Comparison of ENCODE assay signal across 9 mouse cellular contexts in the genomic region with DNA sequence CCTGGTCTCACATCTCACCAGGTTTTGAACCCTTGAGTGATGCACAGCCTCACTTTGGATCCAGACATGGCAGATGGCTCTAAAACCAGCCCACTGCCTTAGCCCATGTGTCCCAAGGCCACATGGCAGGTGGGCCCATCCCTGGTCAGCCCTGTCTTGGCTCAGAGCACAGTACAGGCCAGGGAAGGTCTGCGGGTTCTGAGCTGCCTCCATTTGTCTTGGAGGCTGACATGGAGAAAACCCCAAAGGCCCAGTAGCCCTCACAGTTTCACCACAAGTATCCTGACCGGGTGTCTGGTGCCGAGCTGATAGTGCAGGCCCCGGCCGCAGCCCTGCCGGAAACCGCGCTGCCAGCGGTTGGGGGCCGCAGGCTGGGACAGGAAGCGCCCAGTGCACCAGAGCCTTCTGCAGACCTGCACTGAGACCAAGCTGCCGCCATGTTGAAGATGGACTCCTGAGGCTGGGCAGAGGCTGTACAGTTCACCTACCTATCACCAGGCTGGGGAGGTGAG. TPM values are rescaled to one million over a fixed set of nuclear protein-coding genes. Genes with fewer than 3 reads are reported as not detected.
DNase-seq lines count a peak whose midpoint lies in the region; ATAC-seq and TF ChIP-seq lines count a peak whose summit lies in the region.
"Had no signal": no experiment of that assay in that cellular context is flagged by ENCODE, and none has a peak within 500 bp of the region (broad histone marks: within the 10 kb centered on the region; RNA-seq: fewer than 3 reads in every experiment).

No protein-coding gene starts in this region.

- no peak for TF ChIP-seq CTCF in heart, postnatal 0 days (IDR thresholded peaks at IDR 0.05; ENCODE audit: low read depth)

- H3K36me3 ChIP-seq in heart, postnatal 0 days (replicated peaks; ENCODE audit: control insufficient read depth, insufficient read depth, low read length) = peaks cover 30% of the 10 kb centered on the region
- peaks cover 9% of the 10 kb centered on the region; the same call in 1 of the 2 replicates for H3K36me3 ChIP-seq in embryonic facial prominence, embryonic 11.5 days (replicated peaks; ENCODE audit: control insufficient read depth, insufficient read depth, low read depth, low read length)
- peaks cover 11% of the 10 kb centered on the region for H3K36me3 ChIP-seq in intestine, embryonic 16.5 days (ENCODE audit: control insufficient read depth, insufficient read depth, low read length)
- peaks cover 15% of the 10 kb centered on the region for H3K36me3 ChIP-seq in midbrain, embryonic 15.5 days (replicated peaks)

- peak overlapping the region; percentile 42; the same call in 1 of the 2 replicates for H3K9ac ChIP-seq in heart, postnatal 0 days (replicated peaks; ENCODE audit: low read depth, low read length)
- H3K9ac ChIP-seq in embryonic facial prominence, embryonic 11.5 days (replicated peaks; ENCODE audit: low read length) = peak overlapping the region; percentile 64
- H3K9ac ChIP-seq in intestine, embryonic 16.5 days (ENCODE audit: low read depth, low read length) = peak overlapping the region; percentile 64
- H3K9ac ChIP-seq in midbrain, embryonic 15.5 days = peak overlapping the region; percentile 56

- H3K27ac ChIP-seq in heart, postnatal 0 days (ENCODE audit: low read depth) = no peak overlapping the region
- no peak overlapping the region for H3K27ac ChIP-seq in embryonic facial prominence, embryonic 11.5 days (replicated peaks; ENCODE audit: low read depth, low read length)
- H3K27ac ChIP-seq in intestine, embryonic 16.5 days (ENCODE audit: low read length) = no peak overlapping the region
- peak overlapping the region; percentile 82 for H3K27ac ChIP-seq in midbrain, embryonic 15.5 days

- no peak overlapping the region for H3K4me3 ChIP-seq in heart, postnatal 0 days (ENCODE audit: low read depth, low read length)
- no peak overlapping the region for H3K4me3 ChIP-seq in embryonic facial prominence, embryonic 11.5 days (ENCODE audit: low read depth, low read length)
- H3K4me3 ChIP-seq in intestine, embryonic 16.5 days (ENCODE audit: low read length) = 0 out of 2 replicates have a peak overlapping the region, but pooled peaks have one; percentile 25
- H3K4me3 ChIP-seq in midbrain, embryonic 15.5 days = peak overlapping the region; percentile 27

- DNase-seq in heart, postnatal 0 days (ENCODE audit: low spot score) = no peak
- no peak for DNase-seq in heart, adult 11 months
- no peak for DNase-seq in embryonic facial prominence, embryonic 11.5 days (ENCODE audit: low spot score)
- no peak for DNase-seq in gastrocnemius, postnatal 25 days
- no peak for DNase-seq in right cerebral cortex, postnatal 4 days
- no peak for DNase-seq in frontal cortex, adult 2 months (ENCODE audit: extremely low spot score in 1 of 2, low spot score in 1 of 2)

- 93% methylated on average over 12 of the region's 12 CpGs for WGBS in heart, postnatal 0 days
- WGBS in embryonic facial prominence, embryonic 11.5 days = 98% methylated on average over 12 of the region's 12 CpGs
- 94% methylated on average over 12 of the region's 12 CpGs for WGBS in intestine, embryonic 16.5 days
- 99% methylated on average over 12 of the region's 12 CpGs for WGBS in midbrain, embryonic 15.5 days

- H3K9me3 ChIP-seq in heart, postnatal 0 days (replicated peaks; ENCODE audit: control insufficient read depth, low read length) = no peaks in the 10 kb centered on the region
- no peaks in the 10 kb centered on the region for H3K9me3 ChIP-seq in embryonic facial prominence, embryonic 11.5 days (replicated peaks; ENCODE audit: control insufficient read depth, low read length)
- H3K9me3 ChIP-seq in intestine, embryonic 16.5 days (ENCODE audit: control insufficient read depth, low read length) = no peaks in the 10 kb centered on the region
- no peaks in the 10 kb centered on the region for H3K9me3 ChIP-seq in midbrain, embryonic 15.5 days

- no peak for TF ChIP-seq EP300 in heart, postnatal 0 days (IDR thresholded peaks at IDR 0.05; ENCODE audit: low read depth)

- H3K4me2 ChIP-seq in heart, postnatal 0 days (ENCODE audit: low read depth, low read length) = no peak overlapping the region
- no peak overlapping the region for H3K4me2 ChIP-seq in embryonic facial prominence, embryonic 11.5 days (ENCODE audit: low read depth, low read length)
- no peak overlapping the region for H3K4me2 ChIP-seq in intestine, embryonic 16.5 days (ENCODE audit: low read depth, low read length)
- H3K4me2 ChIP-seq in midbrain, embryonic 15.5 days = peak overlapping the region; percentile 50

- no peaks in the 10 kb centered on the region for H3K4me1 ChIP-seq in heart, postnatal 0 days (ENCODE audit: control insufficient read depth, insufficient read depth)
- no peaks in the 10 kb centered on the region for H3K4me1 ChIP-seq in embryonic facial prominence, embryonic 11.5 days (ENCODE audit: control insufficient read depth, insufficient read depth, low read length)
- H3K4me1 ChIP-seq in intestine, embryonic 16.5 days (ENCODE audit: control insufficient read depth, insufficient read depth, low read length) = peaks cover 7% of the 10 kb centered on the region
- H3K4me1 ChIP-seq in midbrain, embryonic 15.5 days = peaks cover 15% of the 10 kb centered on the region

- H3K27me3 ChIP-seq in heart, postnatal 0 days (ENCODE audit: control insufficient read depth, insufficient read depth, low read length) = no peaks in the 10 kb centered on the region
- H3K27me3 ChIP-seq in embryonic facial prominence, embryonic 11.5 days (ENCODE audit: control insufficient read depth, insufficient read depth, low read length) = no peaks in the 10 kb centered on the region
- H3K27me3 ChIP-seq in intestine, embryonic 16.5 days (replicated peaks; ENCODE audit: control insufficient read depth, insufficient read depth, low read length) = no peaks in the 10 kb centered on the region
- H3K27me3 ChIP-seq in midbrain, embryonic 15.5 days (replicated peaks) = no peaks in the 10 kb centered on the region
- H3K27me3 ChIP-seq: Patski had no signal

- peak; percentile 13; the same call in 1 of the 2 replicates for ATAC-seq in heart, postnatal 0 days (ENCODE audit: insufficient read depth, low read depth)
- 0 out of 2 replicates have a peak, but pooled peaks have one; percentile 25 for ATAC-seq in embryonic facial prominence, embryonic 11.5 days (replicated peaks; ENCODE audit: insufficient number of reproducible peaks, low FRiP score, low TSS enrichment, low read depth)
- ATAC-seq in intestine, embryonic 16.5 days = peak; percentile 23
- ATAC-seq in midbrain, embryonic 15.5 days (replicated peaks) = peak; percentile 58
- ATAC-seq: Patski had no signal

RNA-seq across cellular contexts. Expression of a gene that starts 22.4 kb away (rescaled TPM):
- 120 and 133 TPM in 2 replicates for total RNA-seq in heart, postnatal 0 days (2014; rRNA removed; ENCODE audit: low replicate concordance)
- polyA plus RNA-seq in heart, postnatal 0 days (2015; fragmentation: Nextera tagmentation; extraction: Ambion mirVana) = 99.0 and 104 TPM in 2 replicates
- polyA plus RNA-seq in embryonic facial prominence, embryonic 11.5 days (2014; fragmentation: Nextera tagmentation; extraction: Ambion mirVana) = 329 and 355 TPM in 2 replicates
- 453 and 462 TPM in 2 replicates for polyA plus RNA-seq in intestine, embryonic 16.5 days (2015; fragmentation: Nextera tagmentation; extraction: Ambion mirVana)
- polyA plus RNA-seq in midbrain, embryonic 15.5 days (2015; fragmentation: Nextera tagmentation; extraction: Ambion mirVana) = 310 and 326 TPM in 2 replicates
- 10 to 100 TPM; 67.1 to 71.0 TPM for total RNA-seq in gastrocnemius, postnatal 25 days (2021)
- polyA plus RNA-seq in frontal cortex, adult 2 months (2012; rRNA removed) = 125 and 138 TPM in 2 replicates

Comparison
In these comparisons a context has a peak if more than half of its experiments do, and no peak if none do; other contexts are left out.
1. H3K4me3 ChIP-seq: peak in intestine, embryonic 16.5 days (single experiment) and midbrain, embryonic 15.5 days (single experiment); none in heart, postnatal 0 days (single experiment) and embryonic facial prominence, embryonic 11.5 days (single experiment).
2. Peak in every context shown above with its lines, with median percentiles within 50 percentile points of each other: ATAC-seq and H3K9ac ChIP-seq.